Mouse (Mus musculus) heart, embryonic 12.5 days (tissue): ENCODE measurements around the gene Kcnj14. TPM values are rescaled to one million over a fixed set of nuclear protein-coding genes. Genes with fewer than 3 reads are reported as not detected.

ENCODE experiments used
- ATAC-seq: fragments of 200-750 bp; cut with Nextera tagmentation; 2 replicates; pipeline ENCODE4 v1.8.0; 2017; ENCODE audit warnings: moderate TSS enrichment, moderate library complexity; ENCODE audit not compliant: insufficient number of reproducible peaks, low FRiP score
- H3K27ac ChIP-seq: fragments of 300-500 bp; sonication (generic); 2 replicates; pipeline ENCODE4 v1.5.1; 2016; ENCODE audit warnings: mild to moderate bottlenecking, moderate library complexity; ENCODE audit not compliant: poor library complexity, severe bottlenecking
- H3K27me3 ChIP-seq: fragments of 300-500 bp; sonication (generic); replicated peaks from 2 replicates; pipeline ENCODE4 v1.6.1; 2016; ENCODE audit warnings: mild to moderate bottlenecking, moderate library complexity
- H3K36me3 ChIP-seq: fragments of 300-500 bp; sonication (generic); 2 replicates; pipeline ENCODE4 v1.6.1; 2016; ENCODE audit warnings: mild to moderate bottlenecking, moderate library complexity
- H3K4me1 ChIP-seq: fragments of 300-500 bp; sonication (generic); replicated peaks from 2 replicates; pipeline ENCODE4 v1.6.1; 2016; ENCODE audit warnings: mild to moderate bottlenecking
- H3K4me2 ChIP-seq: fragments of 300-500 bp; sonication (generic); 2 replicates; pipeline ENCODE4 v1.6.1; 2016; ENCODE audit warnings: mild to moderate bottlenecking, moderate library complexity
- H3K4me3 ChIP-seq: fragments of 300-500 bp; sonication (generic); 2 replicates; pipeline ENCODE4 v1.5.1; 2016; ENCODE audit warnings: mild to moderate bottlenecking
- H3K9ac ChIP-seq: fragments of 300-500 bp; sonication (generic); 2 replicates; pipeline ENCODE4 v1.6.1; 2016; ENCODE audit warnings: mild to moderate bottlenecking, moderate library complexity
- H3K9me3 ChIP-seq: fragments of 300-500 bp; sonication (generic); replicated peaks from 2 replicates; pipeline ENCODE4 v1.6.1; 2016; ENCODE audit warnings: mild to moderate bottlenecking, moderate library complexity
- WGBS: fragments of 180-500 bp; shearing (Covaris S2); methylation state at CpG from one replicate; pipeline ENCODE4 v1.1.7; 2016; 5-methylcytosine and 5-hydroxymethylcytosine counted together
- polyA plus RNA-seq: library from polyadenylated mRNA; unstranded; fragments of >200 nt; fragmentation: Nextera tagmentation; extraction: Ambion mirVana; gene quantifications from 2 replicates; pipeline ENCODE4 v1.2.1, GENCODE M21; 2016

Gene Kcnj14
- polyA plus RNA-seq, 1 experiment from 2014 or later: 0.70 TPM

DNA sequence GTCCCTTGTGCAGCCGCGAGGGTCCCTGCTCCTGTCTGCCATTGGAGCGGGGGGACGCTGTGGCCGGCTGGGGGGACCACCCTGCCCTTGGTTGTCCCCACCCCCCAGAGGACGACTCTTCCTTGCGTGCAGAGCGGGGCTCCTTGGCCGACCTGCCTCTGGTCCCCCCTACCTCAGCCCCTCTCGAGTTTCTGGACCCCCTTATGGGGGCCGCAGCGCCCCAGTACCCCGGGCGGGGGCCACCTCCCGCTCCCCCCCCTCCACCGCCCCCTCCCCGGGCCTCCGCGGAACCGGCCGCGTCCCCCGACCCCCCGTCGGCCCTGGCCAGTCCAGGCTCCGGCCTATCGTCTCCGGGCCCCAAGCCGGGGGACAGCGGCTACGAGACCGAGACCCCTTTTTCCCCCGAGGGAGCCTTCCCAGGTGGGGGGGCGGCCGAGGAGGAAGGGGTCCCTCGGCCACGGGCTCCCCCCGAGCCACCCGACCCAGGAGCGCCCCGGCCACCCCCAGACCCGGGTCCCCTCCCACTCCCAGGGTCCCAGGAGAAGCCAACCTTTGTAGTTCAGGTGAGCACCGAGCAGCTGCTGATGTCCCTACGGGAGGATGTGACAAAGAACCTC lies 30.5 kb downstream of the Kcnj14 start:
- peaks cover 25% of the 10 kb centered on the region for H3K4me1 ChIP-seq
- no peak overlapping the region for H3K27ac ChIP-seq
- 0 out of 2 replicates have a peak, but pooled peaks cover 5% of the 10 kb centered on the region for H3K36me3 ChIP-seq
- no peak overlapping the region for H3K9ac ChIP-seq
- H3K9me3 ChIP-seq: no peaks in the 10 kb centered on the region
- ATAC-seq: no peak
- H3K27me3 ChIP-seq: peaks cover 75% of the 10 kb centered on the region
- no peak overlapping the region for H3K4me2 ChIP-seq
- H3K4me3 ChIP-seq: no peak overlapping the region
- 70% methylated on average over 41 of the region's 44 CpGs for WGBS

DNA sequence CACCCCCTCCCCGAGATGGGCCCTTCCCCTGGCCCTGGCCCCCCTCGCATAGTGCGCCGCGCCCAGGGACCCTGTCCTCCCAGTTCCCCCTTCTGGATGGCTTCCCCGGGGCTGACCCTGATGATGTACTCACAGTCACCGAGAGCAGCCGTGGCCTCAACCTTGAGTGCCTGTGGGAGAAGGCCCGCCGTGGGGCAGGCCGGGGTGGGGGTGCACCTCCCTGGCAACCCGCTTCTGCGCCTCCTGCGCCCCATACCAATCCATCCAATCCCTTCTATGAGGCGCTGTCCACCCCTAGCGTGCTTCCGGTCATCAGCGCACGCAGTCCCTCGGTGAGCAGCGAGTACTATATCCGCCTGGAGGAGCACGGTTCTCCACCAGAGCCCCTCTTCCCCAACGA lies 31.3 kb downstream of the Kcnj14 start:
- Histone ChIP-seq H3K27ac (no peak overlapping the region), H3K9ac (no peak overlapping the region), H3K27me3 (peaks cover 71% of the 10 kb centered on the region), H3K36me3 (0 out of 2 replicates have a peak, but pooled peaks cover 5% of the 10 kb centered on the region), H3K4me3 (no peak overlapping the region), H3K9me3 (no peaks in the 10 kb centered on the region), H3K4me2 (no peak overlapping the region), H3K4me1 (peaks cover 20% of the 10 kb centered on the region)
- ATAC-seq: no peak
- 69% methylated on average over 22 of the region's 24 CpGs for WGBS

DNA sequence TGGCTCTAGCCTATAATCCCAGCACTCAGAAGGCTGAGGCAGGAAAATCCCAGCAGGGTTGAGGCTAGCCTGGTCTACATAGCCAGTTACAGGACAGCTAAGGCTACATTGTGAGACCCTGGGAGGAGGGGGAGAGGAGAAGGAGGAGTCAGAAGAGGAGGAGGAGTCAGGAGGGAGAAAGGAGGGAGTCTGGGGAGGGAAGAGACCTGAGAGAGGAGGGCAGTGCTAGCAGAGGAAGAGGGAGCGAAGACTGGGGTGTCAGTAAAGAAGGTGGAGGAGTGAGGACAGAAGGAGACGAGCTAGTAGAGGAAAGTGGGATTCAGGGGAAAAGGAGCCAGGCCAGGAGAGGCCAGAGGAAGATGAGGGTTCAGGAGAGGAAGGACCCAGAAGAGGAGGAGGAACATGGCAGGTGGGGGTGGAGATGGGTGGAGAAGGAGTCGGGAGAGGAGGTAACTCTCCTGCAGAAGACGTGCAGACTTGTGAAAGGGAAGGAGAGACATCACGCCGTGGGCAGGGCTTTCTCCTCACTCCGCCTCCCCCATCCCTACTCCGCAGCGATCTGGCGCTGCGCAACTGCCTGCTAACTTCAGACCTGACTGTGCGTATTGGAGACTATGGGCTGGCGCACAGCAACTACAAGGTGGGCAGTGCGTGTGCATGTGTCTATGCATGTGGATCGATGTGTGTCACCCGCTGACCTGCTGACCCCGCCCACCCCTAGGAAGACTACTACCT lies 32.7 kb downstream of the Kcnj14 start:
- H3K27ac ChIP-seq: no peak overlapping the region
- no peaks in the 10 kb centered on the region for H3K9me3 ChIP-seq
- H3K9ac ChIP-seq: no peak overlapping the region
- H3K4me1 ChIP-seq: peaks cover 9% of the 10 kb centered on the region
- no peak overlapping the region for H3K4me3 ChIP-seq
- ATAC-seq: no peak
- peaks cover 70% of the 10 kb centered on the region for H3K27me3 ChIP-seq
- H3K4me2 ChIP-seq: no peak overlapping the region
- 0 out of 2 replicates have a peak, but pooled peaks cover 5% of the 10 kb centered on the region for H3K36me3 ChIP-seq
- WGBS: 62% methylated on average over 17 of the region's 17 CpGs

DNA sequence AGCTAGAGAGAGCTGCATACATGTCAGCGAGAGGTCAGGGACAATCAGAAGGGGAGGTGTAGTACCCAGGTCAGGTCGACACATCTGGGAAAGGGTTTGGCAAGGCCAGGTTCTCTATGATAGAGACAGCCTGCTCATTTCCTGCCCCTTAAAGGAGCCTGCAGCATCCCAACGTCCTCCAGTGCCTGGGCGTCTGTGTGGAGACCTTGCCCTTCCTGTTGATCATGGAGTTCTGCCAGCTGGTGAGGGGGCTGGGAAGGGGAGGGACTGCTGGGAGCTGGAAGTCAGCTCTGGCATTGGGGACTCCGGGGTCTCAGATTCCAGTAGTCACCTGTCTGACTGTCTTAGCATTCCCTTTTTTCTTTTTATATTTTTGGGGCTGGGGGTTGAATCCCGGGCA lies 33.9 kb downstream of the Kcnj14 start:
- Histone ChIP-seq H3K36me3 (0 out of 2 replicates have a peak, but pooled peaks cover 5% of the 10 kb centered on the region), H3K9ac (no peak overlapping the region), H3K9me3 (no peaks in the 10 kb centered on the region), H3K27me3 (peaks cover 68% of the 10 kb centered on the region), H3K4me1 (peaks cover 21% of the 10 kb centered on the region), H3K27ac (no peak overlapping the region), H3K4me3 (no peak overlapping the region), H3K4me2 (no peak overlapping the region)
- 46% methylated on average over 6 of the region's 6 CpGs for WGBS
- ATAC-seq: 0 out of 2 replicates have a peak, but pooled peaks have one; percentile 12

DNA sequence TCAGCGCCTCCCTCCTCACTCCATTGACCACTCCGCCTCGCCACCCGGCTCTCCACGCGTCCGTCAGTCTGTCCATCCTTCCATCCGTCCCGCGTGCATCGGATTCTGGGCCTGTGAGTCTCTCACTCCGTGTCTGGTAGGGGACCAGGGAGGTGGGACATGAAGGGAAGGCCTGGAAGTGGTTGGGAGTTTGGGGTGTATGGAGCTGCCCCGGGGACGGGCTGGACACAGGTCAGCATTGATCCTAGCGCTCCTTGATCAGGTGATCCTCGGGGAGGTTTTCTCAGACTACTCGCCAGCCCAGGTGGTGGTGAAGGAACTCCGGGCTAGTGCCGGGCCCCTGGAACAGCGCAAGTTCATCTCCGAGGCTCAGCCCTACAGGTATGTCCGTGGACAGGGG lies 36.9 kb downstream of the Kcnj14 start:
- ATAC-seq: no peak
- Histone ChIP-seq H3K4me2 (no peak overlapping the region), H3K9me3 (no peaks in the 10 kb centered on the region), H3K4me1 (peaks cover 30% of the 10 kb centered on the region), H3K27me3 (peaks cover 61% of the 10 kb centered on the region), H3K4me3 (no peak overlapping the region), H3K36me3 (0 out of 2 replicates have a peak, but pooled peaks cover 5% of the 10 kb centered on the region), H3K27ac (no peak overlapping the region), H3K9ac (no peak overlapping the region)
- 69% methylated on average over 22 of the region's 22 CpGs for WGBS

DNA sequence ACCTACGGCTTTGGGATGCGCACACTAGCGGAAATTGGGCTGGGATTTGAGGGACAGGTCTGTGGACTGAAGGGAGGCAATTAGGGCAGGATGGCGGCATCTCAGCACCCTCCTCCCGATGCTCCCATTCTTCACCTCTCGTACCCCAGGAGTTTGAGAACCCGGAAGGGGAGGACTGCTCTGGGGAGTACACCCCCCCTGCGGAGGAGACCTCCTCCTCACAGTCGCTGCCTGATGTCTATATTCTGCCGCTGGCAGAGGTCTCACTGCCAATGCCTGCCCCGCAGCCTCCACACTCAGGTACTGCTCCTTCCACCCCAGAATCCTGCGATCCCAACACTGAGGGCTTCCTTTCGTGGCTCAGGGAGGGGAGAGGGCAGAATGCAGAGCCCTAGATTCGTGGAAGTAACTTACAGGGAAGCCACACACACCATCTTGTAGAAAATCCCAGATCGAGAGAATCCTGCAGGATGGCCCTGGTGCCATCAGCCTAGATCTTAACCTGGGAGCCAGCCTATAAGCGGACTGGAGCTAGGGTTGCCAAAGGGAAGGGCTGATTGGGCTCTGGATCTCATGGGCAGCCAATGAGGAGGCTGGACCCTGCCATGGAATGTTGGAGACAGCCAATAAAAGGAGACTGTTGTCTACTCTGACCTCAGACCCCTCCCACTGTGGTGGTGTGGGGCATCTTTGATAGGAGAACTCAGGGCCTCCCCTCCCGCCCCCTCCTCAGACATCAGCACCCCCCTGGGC lies 37.7 kb downstream of the Kcnj14 start:
- Histone ChIP-seq H3K27me3 (peaks cover 61% of the 10 kb centered on the region), H3K4me1 (peaks cover 30% of the 10 kb centered on the region), H3K27ac (no peak overlapping the region), H3K36me3 (0 out of 2 replicates have a peak, but pooled peaks cover 5% of the 10 kb centered on the region), H3K9me3 (no peaks in the 10 kb centered on the region), H3K4me3 (peak overlapping the region; percentile 60), H3K4me2 (peak overlapping the region; percentile 87), H3K9ac (peak overlapping the region; percentile 9; the same call in 1 of the 2 replicates)
- 5% methylated on average over 17 of the region's 17 CpGs for WGBS
- no peak for ATAC-seq

DNA sequence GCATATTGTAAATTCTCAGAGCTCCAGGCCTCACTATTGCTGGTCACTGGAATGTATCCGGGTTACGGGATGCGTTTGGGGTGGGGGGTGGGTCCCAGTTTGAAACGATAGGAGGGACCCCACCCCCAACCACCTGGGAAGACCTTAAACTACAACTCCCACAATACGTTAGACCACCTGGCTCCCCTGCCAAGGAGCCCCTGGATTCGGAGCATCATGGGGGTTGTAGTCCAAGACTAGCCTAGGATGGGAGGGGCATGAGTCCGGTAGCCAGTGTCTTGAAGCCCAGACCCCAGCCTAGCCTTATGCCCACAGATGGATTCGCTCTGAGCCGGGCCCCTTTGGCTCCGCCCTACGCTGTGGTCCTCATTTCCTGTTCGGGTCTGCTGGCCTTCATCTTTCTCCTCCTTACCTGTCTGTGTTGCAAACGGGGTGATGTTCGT lies 38.4 kb downstream of the Kcnj14 start:
- Histone ChIP-seq H3K9ac (peak overlapping the region; percentile 9; the same call in 1 of the 2 replicates), H3K27me3 (peaks cover 62% of the 10 kb centered on the region), H3K4me3 (peak overlapping the region; percentile 60)

DNA sequence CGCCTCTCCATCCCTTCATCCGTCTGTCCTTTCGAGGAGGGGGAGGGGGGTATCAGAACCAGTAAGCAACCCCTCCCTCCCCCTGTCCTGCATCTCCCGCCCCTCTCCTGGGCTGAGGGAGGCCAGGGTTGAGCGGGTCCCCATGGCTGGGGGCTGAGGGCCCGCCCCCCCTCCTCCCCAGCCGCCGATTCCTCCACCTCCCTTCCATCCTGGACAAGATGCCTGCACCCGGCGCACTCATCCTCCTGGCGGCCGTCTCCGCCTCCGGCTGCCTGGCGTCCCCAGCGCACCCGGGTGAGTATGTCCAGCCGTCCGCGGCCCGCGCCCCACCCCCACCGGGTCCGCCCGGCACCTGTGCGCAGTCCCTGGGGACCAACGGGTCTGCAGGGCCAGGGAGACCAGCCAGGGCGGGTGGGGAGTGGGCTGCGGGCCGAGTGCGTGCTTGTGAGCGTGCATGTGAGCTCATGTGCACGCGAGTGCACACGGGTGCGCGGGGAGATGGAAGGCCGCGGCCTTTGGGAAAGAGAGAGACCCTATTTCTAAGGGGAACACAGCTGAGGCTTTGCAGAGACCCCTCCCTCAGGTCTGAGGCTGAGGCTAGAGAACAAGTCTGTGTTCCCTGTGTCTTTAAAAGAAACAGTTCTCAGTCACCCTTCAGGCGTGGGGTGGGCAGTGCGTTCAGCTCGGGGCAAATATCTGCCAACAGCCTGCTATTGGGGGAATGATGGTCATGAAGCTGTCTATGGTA lies 39.0 kb downstream of the Kcnj14 start:
- Histone ChIP-seq H3K27ac (no peak overlapping the region), H3K9ac (peak overlapping the region; percentile 67), H3K9me3 (no peaks in the 10 kb centered on the region), H3K27me3 (peaks cover 68% of the 10 kb centered on the region), H3K4me3 (peak overlapping the region; percentile 60), H3K36me3 (0 out of 2 replicates have a peak, but pooled peaks cover 5% of the 10 kb centered on the region), H3K4me1 (peaks cover 24% of the 10 kb centered on the region), H3K4me2 (peak overlapping the region; percentile 87)
- peak; percentile 5; the same call in 1 of the 2 replicates for ATAC-seq
- WGBS: under 1% methylated on average over 41 of the region's 42 CpGs

More for the DNA sequence above, 38.4 kb downstream of the Kcnj14 start:
- Histone ChIP-seq H3K4me1 (peaks cover 29% of the 10 kb centered on the region), H3K9me3 (no peaks in the 10 kb centered on the region), H3K27ac (no peak overlapping the region), H3K36me3 (0 out of 2 replicates have a peak, but pooled peaks cover 5% of the 10 kb centered on the region), H3K4me2 (peak overlapping the region; percentile 87)
- peak; percentile 26 for ATAC-seq
- WGBS: 1% methylated on average over 14 of the region's 14 CpGs

DNA sequence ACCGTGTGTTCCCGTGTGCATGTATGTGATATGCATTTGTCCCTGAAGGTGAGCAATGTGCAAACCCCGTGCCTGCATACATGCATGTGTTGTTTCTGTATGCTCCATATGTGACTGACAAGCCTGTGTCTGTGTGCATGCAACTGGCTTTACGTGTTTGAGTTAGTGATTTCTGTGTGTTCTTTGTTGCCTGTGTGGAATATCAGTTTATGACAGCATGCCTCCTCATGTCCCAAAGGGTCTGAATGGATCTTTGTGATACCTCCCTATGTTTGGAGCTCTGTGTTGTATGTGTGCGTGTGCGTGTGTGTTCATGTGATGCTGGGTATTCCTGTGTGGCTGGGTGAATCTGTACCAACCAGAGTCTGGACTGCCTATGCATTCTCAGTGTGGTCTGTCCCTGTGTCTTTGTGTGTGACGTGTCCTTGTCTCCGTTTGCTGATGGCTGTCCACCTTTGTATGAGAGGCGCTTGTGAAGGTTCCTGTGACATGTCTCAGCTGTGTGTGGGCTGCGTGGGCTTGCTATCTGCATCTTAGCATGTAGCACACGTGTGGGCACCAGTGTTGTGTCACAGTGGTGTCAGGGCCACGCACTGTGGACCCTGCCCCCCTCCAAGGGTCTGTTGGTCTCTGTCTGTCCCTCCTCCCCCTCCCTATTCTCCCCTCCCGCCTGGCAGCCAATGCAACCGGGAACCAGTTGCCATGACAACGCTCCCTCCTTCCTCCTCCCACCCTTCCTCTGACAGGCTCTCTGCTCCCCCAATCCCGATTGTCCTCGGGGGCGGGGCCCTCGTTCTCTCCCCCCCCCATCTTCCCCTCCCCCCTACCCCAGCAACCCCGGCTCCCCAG lies 39.8 kb downstream of the Kcnj14 start, which contains the start of gene Sult2b1:
TSS of gene Sult2b1 (minus strand) at position 146 of the 849 bp plus-strand sequence.
- Histone ChIP-seq H3K4me1 (peaks cover 21% of the 10 kb centered on the region), H3K9ac (peak within 1 kb of the TSS; percentile 67), H3K4me2 (peak within 1 kb of the TSS; percentile 87), H3K27ac (no peak within 1 kb of the TSS), H3K4me3 (peak within 1 kb of the TSS; percentile 60), H3K36me3 (0 out of 2 replicates have a peak, but pooled peaks cover under 1% of the 10 kb centered on the region), H3K9me3 (no peaks in the 10 kb centered on the region), H3K27me3 (peaks cover 73% of the 10 kb centered on the region)
- ATAC-seq: no peak
- WGBS: 23% methylated on average over 20 of the region's 20 CpGs
